Mouse (Mus musculus) lung, postnatal 0 days (tissue): ENCODE measurements around the gene Epb41l5. TPM values are rescaled to one million over a fixed set of nuclear protein-coding genes. Genes with fewer than 3 reads are reported as not detected.

ENCODE experiments used
- ATAC-seq: fragments of 200-750 bp; cut with Nextera tagmentation; 2 replicates; pipeline ENCODE4 v1.8.0; 2017; ENCODE audit warnings: moderate library complexity
- DNase-seq: peaks from one replicate; pipeline ENCODE4 v3.0.0-alpha.2; 2016; ENCODE audit warnings: low spot score
- H3K27ac ChIP-seq: fragments of 300-500 bp; sonication (generic); 2 replicates; pipeline ENCODE4 v1.5.1; 2014; ENCODE audit warnings: antibody characterized with exemption, mild to moderate bottlenecking, low read length, mixed read lengths
- H3K27me3 ChIP-seq: fragments of 300-500 bp; sonication (generic); replicated peaks from 2 replicates; pipeline ENCODE4 v1.6.1; 2014; ENCODE audit warnings: low read length, mixed read lengths; ENCODE audit not compliant: insufficient read depth
- H3K36me3 ChIP-seq: fragments of 300-500 bp; sonication (generic); 2 replicates; pipeline ENCODE4 v1.6.1; 2014; ENCODE audit warnings: low read length, mixed read lengths; ENCODE audit not compliant: insufficient read depth
- H3K4me1 ChIP-seq: fragments of 300-500 bp; sonication (generic); 2 replicates; pipeline ENCODE4 v1.6.1; 2014; ENCODE audit warnings: antibody characterized with exemption, low read depth, low read length, mixed read lengths; ENCODE audit not compliant: insufficient read depth
- H3K4me2 ChIP-seq: fragments of 300-500 bp; sonication (generic); replicated peaks from 2 replicates; pipeline ENCODE4 v1.6.1; 2014; ENCODE audit warnings: low read depth, mild to moderate bottlenecking, low read length, moderate library complexity, mixed read lengths
- H3K4me3 ChIP-seq: fragments of 300-500 bp; sonication (generic); 2 replicates; pipeline ENCODE4 v1.5.1; 2014; ENCODE audit warnings: low read depth, low read length
- H3K9ac ChIP-seq: fragments of 300-500 bp; sonication (generic); replicated peaks from 2 replicates; pipeline ENCODE4 v1.6.1; 2014; ENCODE audit warnings: low read depth, mild to moderate bottlenecking
- H3K9me3 ChIP-seq: fragments of 300-500 bp; sonication (generic); 2 replicates; pipeline ENCODE4 v1.6.1; 2016; ENCODE audit warnings: low read length, mixed read lengths
- CTCF ChIP-seq: IDR thresholded peaks from 2 replicates; pipeline ENCODE4 v1.5.1; 2016; ENCODE audit warnings: antibody characterized with exemption, mild to moderate bottlenecking
- EP300 ChIP-seq: IDR thresholded peaks from 2 replicates; pipeline ENCODE4 v1.6.1; 2016; ENCODE audit warnings: antibody characterized with exemption, mild to moderate bottlenecking, control low read depth
- WGBS: fragments of 180-500 bp; shearing (Covaris S2); extraction: QIAGEN DNeasy Blood & Tissue Kit; methylation state at CpG from one replicate; pipeline ENCODE4 v1.1.7; 2014; 5-methylcytosine and 5-hydroxymethylcytosine counted together
- polyA plus RNA-seq: library from polyadenylated mRNA; unstranded; fragments of >200 nt; fragmentation: Nextera tagmentation; extraction: Ambion mirVana; gene quantifications from 2 replicates; pipeline ENCODE4 v1.2.1, GENCODE M21; 2015

Gene Epb41l5
- polyA plus RNA-seq, 1 experiment from 2014 or later = 54.7 TPM

GRCm38 (mm10) chr1:119497346-119498004 lies 151.3 kb downstream of the Epb41l5 start:
- no peaks in the 10 kb centered on the region for H3K9me3 ChIP-seq
- TF ChIP-seq CTCF (no peak), EP300 (no peak)
- H3K27ac ChIP-seq = no peak overlapping the region
- no peaks in the 10 kb centered on the region for H3K36me3 ChIP-seq
- no peak for ATAC-seq
- no peak overlapping the region for H3K4me3 ChIP-seq
- H3K4me2 ChIP-seq = no peak overlapping the region
- 70% methylated on average over 5 of the region's 5 CpGs for WGBS
- no peak overlapping the region for H3K9ac ChIP-seq
- H3K27me3 ChIP-seq = no peaks in the 10 kb centered on the region
- no peak for DNase-seq
- H3K4me1 ChIP-seq = peaks cover 11% of the 10 kb centered on the region; the same call in 1 of the 2 replicates

GRCm38 (mm10) chr1:119495396-119495775 lies 153.4 kb downstream of the Epb41l5 start:
- no peaks in the 10 kb centered on the region for H3K9me3 ChIP-seq
- no peaks in the 10 kb centered on the region for H3K27me3 ChIP-seq
- H3K9ac ChIP-seq = no peak overlapping the region
- DNase-seq = no peak
- H3K36me3 ChIP-seq = no peaks in the 10 kb centered on the region
- TF ChIP-seq CTCF = no peak
- no peak for TF ChIP-seq EP300
- H3K4me1 ChIP-seq = peaks cover 26% of the 10 kb centered on the region
- no peak overlapping the region for H3K4me2 ChIP-seq
- H3K27ac ChIP-seq = no peak overlapping the region
- ATAC-seq = no peak
- no peak overlapping the region for H3K4me3 ChIP-seq
- 86% methylated on average over 6 of the region's 6 CpGs for WGBS

Other genes starting within 250 kb of the Epb41l5 start
- 2.4 and 2.9 TPM in 2 replicates for gene Inhbb, start 226.8 kb downstream of the Epb41l5 start, polyA plus RNA-seq
- 151 and 177 TPM in 2 replicates for gene Ralb, start 144.2 kb downstream of the Epb41l5 start, polyA plus RNA-seq
- gene Tmem185b, start 122.8 kb downstream of the Epb41l5 start, polyA plus RNA-seq = 23.1 and 25.8 TPM in 2 replicates
- gene Ptpn4, start 188.6 kb upstream of the Epb41l5 start, polyA plus RNA-seq = 4.8 and 6.8 TPM in 2 replicates